Mouse (Mus musculus): ENCODE data around the gene Rgs7. TPM values are rescaled to one million over a fixed set of nuclear protein-coding genes. Genes with fewer than 3 reads are reported as not detected.

Rgs7 gene
- polyA plus RNA-seq, 1 experiment, result 0.72 TPM

GRCm38 (mm10) chr1:175174918-175175675 lies 317.2 kb downstream of the Rgs7 start:
- DNase-seq (ENCODE audit: low spot score), result no peak

GRCm38 (mm10) chr1:175155469-175155868 lies 336.8 kb downstream of the Rgs7 start:
- no peak for DNase-seq (ENCODE audit: low spot score)

- no peak for DNase-seq (ENCODE audit: low spot score)
These were observed 349.2 kb downstream of the Rgs7 start for GRCm38 (mm10) chr1:175143051-175143450.

GRCm38 (mm10) chr1:175128525-175128924 lies 363.8 kb downstream of the Rgs7 start:
- DNase-seq (ENCODE audit: low spot score), result no peak

- no peak for DNase-seq (ENCODE audit: low spot score)
These were observed 367.9 kb downstream of the Rgs7 start for GRCm38 (mm10) chr1:175124416-175124815.

GRCm38 (mm10) chr1:175118904-175119555 lies 373.3 kb downstream of the Rgs7 start:
- DNase-seq (ENCODE audit: low spot score), result no peak

- DNase-seq (ENCODE audit: low spot score), result no peak
These were observed 383.9 kb downstream of the Rgs7 start for GRCm38 (mm10) chr1:175108270-175108860.

- no peak for DNase-seq (ENCODE audit: low spot score)
These were observed 386.0 kb downstream of the Rgs7 start for GRCm38 (mm10) chr1:175106315-175106714.

GRCm38 (mm10) chr1:175105426-175105825 lies 386.9 kb downstream of the Rgs7 start:
- DNase-seq (ENCODE audit: low spot score), result no peak

GRCm38 (mm10) chr1:175097014-175097413 lies 395.3 kb downstream of the Rgs7 start:
- no peak for DNase-seq (ENCODE audit: low spot score)

GRCm38 (mm10) chr1:175082104-175082503 lies 410.2 kb downstream of the Rgs7 start:
- no peak for DNase-seq (ENCODE audit: low spot score)

- no peak for DNase-seq (ENCODE audit: low spot score)
These were observed 412.3 kb downstream of the Rgs7 start for GRCm38 (mm10) chr1:175079819-175080608.

GRCm38 (mm10) chr1:175073500-175074232 lies 418.6 kb downstream of the Rgs7 start:
- DNase-seq (ENCODE audit: low spot score), result no peak

GRCm38 (mm10) chr1:175069758-175070290 lies 422.5 kb downstream of the Rgs7 start:
- DNase-seq (ENCODE audit: low spot score), result no peak

GRCm38 (mm10) chr1:175049121-175049520 lies 443.2 kb downstream of the Rgs7 start:
- no peak for DNase-seq (ENCODE audit: low spot score)

GRCm38 (mm10) chr1:175041167-175041817 lies 451.0 kb downstream of the Rgs7 start:
- DNase-seq (ENCODE audit: low spot score), result no peak

- DNase-seq (ENCODE audit: low spot score), result no peak
These were observed 452.3 kb downstream of the Rgs7 start for GRCm38 (mm10) chr1:175040038-175040437.

GRCm38 (mm10) chr1:175039567-175039966 lies 452.7 kb downstream of the Rgs7 start:
- DNase-seq (ENCODE audit: low spot score), result no peak

- no peak for DNase-seq (ENCODE audit: low spot score)
These were observed 456.8 kb downstream of the Rgs7 start for GRCm38 (mm10) chr1:175035461-175035860.

GRCm38 (mm10) chr1:175032015-175032414 lies 460.3 kb downstream of the Rgs7 start:
- no peak for DNase-seq (ENCODE audit: low spot score)

Measured in urinary bladder, adult 2 months (tissue).